Mouse (Mus musculus): Measurements from ENCODE around the gene Ppp5c.

- TF ChIP-seq CTCF (IDR thresholded peaks at IDR 0.05; ENCODE audit: extremely low read depth, insufficient read depth, insufficient read length, insufficient replicate concordance) (no peak), POLR2A (IDR thresholded peaks at IDR 0.05; ENCODE audit: low read depth, low read length) (no peak)
These were observed 2.5 kb upstream of the Ppp5c start for GRCm38 (mm10) chr7:17030239-17030638.
